Mouse (Mus musculus) right cerebral cortex, adult 18-20 months (tissue): ENCODE data around the gene Cercam.
"Not testable (repeated sequence)": the region's sequence is repeated elsewhere in the genome, so short reads cannot be mapped to it uniquely, and the experiment has no call there.

ENCODE experiments used
- DNase-seq: peaks from one replicate; pipeline ENCODE4 v3.0.0; 2022; ENCODE audit warnings: mixed read lengths

Gene Cercam

DNA sequence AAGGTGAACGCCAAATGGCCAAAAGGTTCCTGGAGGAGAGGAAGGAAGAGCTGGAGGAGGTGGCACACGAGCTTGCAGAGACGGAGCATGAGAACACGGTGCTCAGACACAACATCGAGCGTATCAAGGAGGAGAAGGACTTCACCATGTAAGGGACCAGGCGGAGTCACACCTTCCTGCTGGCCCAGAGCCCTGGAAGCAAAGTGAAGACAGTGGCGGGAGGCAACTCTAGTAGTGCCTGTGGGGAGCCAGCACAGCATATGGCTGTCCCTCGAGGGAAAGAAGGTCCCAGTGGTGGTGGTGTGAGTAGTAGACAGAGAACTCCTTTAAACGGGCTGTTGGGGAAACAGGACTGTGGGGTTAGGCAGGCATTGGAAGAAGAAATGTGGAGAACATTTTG, 33.2 kb downstream of the Cercam start:
- no peak for DNase-seq

DNA sequence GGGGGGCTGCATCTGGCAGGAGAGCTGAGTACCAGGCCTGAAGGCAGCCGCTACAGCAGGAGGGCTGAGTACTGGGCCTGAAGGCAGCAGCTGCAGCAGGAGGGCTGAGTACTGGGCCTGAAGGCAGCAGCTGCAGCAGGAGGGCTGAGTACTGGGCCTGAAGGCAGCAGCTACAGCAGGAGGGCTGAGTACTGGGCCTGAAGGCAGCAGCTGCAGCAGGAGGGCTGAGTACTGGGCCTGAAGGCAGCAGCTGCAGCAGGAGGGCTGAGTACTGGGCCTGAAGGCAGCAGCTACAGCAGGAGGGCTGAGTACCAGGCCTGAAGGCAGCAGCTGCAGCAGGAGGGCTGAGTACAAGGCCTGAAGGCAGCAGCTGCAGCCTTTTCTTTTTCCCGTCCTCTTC, 39.2 kb downstream of the Cercam start:
- DNase-seq, result not testable (repeated sequence)

DNA sequence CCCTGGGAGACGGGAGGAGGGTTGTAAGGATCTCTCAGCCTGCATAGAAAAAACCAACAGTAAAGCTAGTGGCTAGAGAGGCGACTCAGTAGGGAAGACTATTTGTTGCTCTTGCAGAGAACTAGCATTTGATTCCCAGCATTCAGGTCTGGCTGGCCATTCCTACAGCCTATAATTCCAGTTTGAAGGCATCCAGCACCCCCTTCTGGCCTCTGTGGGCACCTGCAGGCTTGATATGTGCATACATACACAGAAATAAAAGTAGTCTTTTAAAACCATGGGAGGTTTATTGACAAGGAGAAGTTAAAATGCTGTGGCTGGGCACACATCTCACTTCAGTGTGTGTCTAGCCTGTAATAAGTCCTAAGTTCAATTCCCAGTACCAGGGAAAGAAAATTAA, 41.1 kb downstream of the Cercam start:
- no peak for DNase-seq

DNA sequence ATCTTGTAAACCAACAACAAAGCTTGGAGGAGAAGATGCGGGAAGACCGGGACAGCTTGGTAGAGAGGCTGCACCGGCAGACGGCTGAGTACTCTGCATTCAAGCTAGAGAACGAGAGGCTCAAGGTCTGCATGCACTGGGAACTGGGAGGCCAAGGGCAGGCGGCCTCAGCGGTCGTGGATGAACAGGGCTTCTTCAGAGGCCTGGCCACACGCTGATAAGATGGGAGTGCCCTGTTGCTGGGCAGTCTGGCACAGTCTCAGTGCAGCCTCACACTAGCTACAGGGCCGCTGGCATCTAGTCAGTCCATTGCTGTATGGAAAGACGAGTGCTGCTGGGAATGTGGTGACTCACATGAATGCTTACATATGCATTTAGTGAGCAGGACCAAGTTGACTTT, 48.7 kb downstream of the Cercam start:
- DNase-seq, result no peak

DNA sequence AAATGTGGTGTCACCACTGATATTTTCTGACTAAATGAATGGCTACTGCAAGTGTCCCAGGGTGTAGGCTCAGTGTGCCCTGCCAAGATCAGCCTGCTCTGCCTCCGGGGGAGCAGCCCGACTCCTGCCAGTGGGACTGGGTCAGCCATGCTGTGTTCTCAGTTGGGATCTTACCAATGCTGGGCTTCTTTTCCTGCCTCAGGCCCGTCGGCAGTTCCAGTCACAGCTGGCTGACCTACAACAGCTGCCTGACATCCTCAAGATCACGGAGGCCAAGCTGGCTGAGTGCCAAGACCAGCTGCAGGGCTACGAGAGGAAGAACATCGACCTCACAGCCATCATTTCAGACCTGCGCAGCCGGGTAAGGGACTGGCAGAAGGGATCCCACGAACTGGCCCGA, 53.0 kb downstream of the Cercam start:
- peak; percentile 18 for DNase-seq

DNA sequence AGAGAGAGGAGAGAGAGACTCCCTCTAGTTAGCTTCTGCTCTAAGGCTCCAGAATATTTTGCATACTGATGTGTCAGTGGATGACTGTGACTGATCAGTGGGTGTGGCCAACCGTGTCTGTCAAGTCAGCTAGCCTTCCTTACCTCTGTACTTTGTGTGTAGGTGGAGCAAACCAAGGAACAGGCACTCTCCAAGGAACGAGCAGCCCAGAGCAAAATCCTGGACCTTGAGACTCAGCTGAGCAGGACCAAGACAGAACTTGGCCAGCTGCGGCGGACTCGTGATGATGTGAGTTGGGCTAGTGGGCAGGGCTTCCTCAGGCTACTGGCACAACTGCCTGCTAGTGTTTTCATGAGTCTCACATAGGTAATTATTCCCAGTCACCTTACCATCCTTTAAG, 57.6 kb downstream of the Cercam start:
- DNase-seq, result no peak

DNA sequence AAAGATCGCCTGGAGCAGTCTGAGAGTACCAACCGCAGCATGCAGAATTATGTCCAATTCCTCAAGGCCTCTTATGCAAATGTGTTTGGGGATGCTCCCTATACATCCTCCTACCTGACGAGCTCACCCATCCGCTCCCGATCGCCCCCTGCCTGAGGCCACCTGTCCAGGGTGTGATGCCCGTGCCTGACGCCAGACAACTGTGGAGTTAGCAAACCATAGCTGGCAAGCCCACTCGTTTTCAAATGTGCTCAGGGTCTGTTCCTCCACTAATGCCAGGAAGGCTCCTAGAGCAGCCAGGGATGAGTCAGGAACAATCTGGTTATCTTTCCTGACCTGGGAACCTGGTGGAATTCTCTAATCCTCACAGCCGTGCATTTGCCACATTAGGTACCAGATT, 61.5 kb downstream of the Cercam start:
- DNase-seq, result no peak

DNA sequence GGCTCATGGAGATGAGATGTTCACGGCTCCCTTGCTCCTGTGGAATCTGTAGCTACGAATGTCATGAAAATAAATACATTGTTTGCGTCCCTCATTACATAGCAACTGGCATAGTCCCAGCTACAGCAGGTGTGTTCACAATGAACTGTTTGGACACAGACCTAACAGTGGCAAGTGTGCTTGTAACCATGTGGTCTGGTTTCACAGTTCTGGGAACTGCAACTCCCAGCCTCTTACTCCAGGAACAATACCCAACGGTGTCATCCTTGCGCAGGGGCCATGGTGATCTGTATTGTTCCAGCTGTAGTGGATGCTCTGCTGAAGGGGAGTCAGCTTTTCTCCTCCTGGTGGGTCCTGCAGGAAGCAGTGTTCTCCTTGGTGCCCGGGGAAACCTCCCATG, 62.2 kb downstream of the Cercam start:
- no peak for DNase-seq
